Mouse (Mus musculus) embryonic facial prominence, embryonic 15.5 days (tissue): ENCODE results near the gene Hmgcl. TPM values are rescaled to one million over a fixed set of nuclear protein-coding genes. Genes with fewer than 3 reads are reported as not detected.

Experiments
- ATAC-seq: fragments of 200-750 bp; cut with Nextera tagmentation; 2 replicates; pipeline ENCODE4 v1.8.0; 2017; ENCODE audit warnings: low read depth, moderate TSS enrichment; ENCODE audit not compliant: insufficient number of reproducible peaks, low FRiP score, low TSS enrichment
- H3K27ac ChIP-seq: fragments of 300-500 bp; sonication (generic); replicated peaks from 2 replicates; pipeline ENCODE4 v1.5.1; 2015; ENCODE audit warnings: mild to moderate bottlenecking, inconsistent platforms
- H3K27me3 ChIP-seq: fragments of 300-500 bp; sonication (generic); 2 replicates; pipeline ENCODE4 v1.6.1; 2015; ENCODE audit warnings: inconsistent platforms
- H3K36me3 ChIP-seq: fragments of 300-500 bp; sonication (generic); 2 replicates; pipeline ENCODE4 v1.6.1; 2015; ENCODE audit warnings: mild to moderate bottlenecking, inconsistent platforms
- H3K4me1 ChIP-seq: fragments of 300-500 bp; sonication (generic); 2 replicates; pipeline ENCODE4 v1.6.1; 2015; ENCODE audit warnings: inconsistent platforms
- H3K4me2 ChIP-seq: fragments of 300-500 bp; sonication (generic); replicated peaks from 2 replicates; pipeline ENCODE4 v1.6.1; 2015; ENCODE audit warnings: mild to moderate bottlenecking, inconsistent platforms
- H3K4me3 ChIP-seq: fragments of 300-500 bp; sonication (generic); replicated peaks from 2 replicates; pipeline ENCODE4 v1.5.1; 2015; ENCODE audit warnings: mild to moderate bottlenecking, inconsistent platforms
- H3K9ac ChIP-seq: fragments of 300-500 bp; sonication (generic); 2 replicates; pipeline ENCODE4 v1.6.1; 2015; ENCODE audit warnings: inconsistent platforms
- H3K9me3 ChIP-seq: fragments of 300-500 bp; sonication (generic); replicated peaks from 2 replicates; pipeline ENCODE4 v1.6.1; 2016; ENCODE audit warnings: inconsistent platforms
- WGBS: fragments of 180-500 bp; shearing (Covaris S2); methylation state at CpG from one replicate; pipeline ENCODE4 v1.1.7; 2015; 5-methylcytosine and 5-hydroxymethylcytosine counted together
- polyA plus RNA-seq: library from polyadenylated mRNA; unstranded; fragments of >200 nt; fragmentation: Nextera tagmentation; extraction: Ambion mirVana; gene quantifications from 2 replicates; pipeline ENCODE4 v1.2.1, GENCODE M21; 2015

Gene Hmgcl
- polyA plus RNA-seq, 1 experiment from 2014 or later = 78.2 TPM

- Histone ChIP-seq H3K4me3 (peak within 1 kb of the TSS; percentile 97), H3K9ac (peak within 1 kb of the TSS; percentile 91), H3K4me1 (peaks cover 18% of the 10 kb centered on the region), H3K4me2 (peak within 1 kb of the TSS; percentile 71), H3K36me3 (peaks cover 27% of the 10 kb centered on the region), H3K27me3 (no peaks in the 10 kb centered on the region), H3K9me3 (no peaks in the 10 kb centered on the region), H3K27ac (peak within 1 kb of the TSS; percentile 90)
- WGBS = under 1% methylated on average over 80 of the region's 81 CpGs
- peak; percentile 87 for ATAC-seq
Measured at GRCm38 (mm10) chr4:135986943-135987710, 40.9 kb downstream of the Hmgcl start, which contains the start of gene Pithd1. Gene Pithd1, minus strand, starts transcription at chr4:135987264.

GRCm38 (mm10) chr4:135987714-135988113 lies 41.5 kb downstream of the Hmgcl start:
- Histone ChIP-seq H3K4me2 (peak overlapping the region; percentile 71), H3K27me3 (no peaks in the 10 kb centered on the region), H3K9me3 (no peaks in the 10 kb centered on the region), H3K36me3 (peaks cover 23% of the 10 kb centered on the region), H3K4me1 (peaks cover 18% of the 10 kb centered on the region), H3K4me3 (peak overlapping the region; percentile 97), H3K9ac (no peak overlapping the region), H3K27ac (peak overlapping the region; percentile 90)
- 64% methylated on average over 9 of the region's 9 CpGs for WGBS
- no peak for ATAC-seq

DNA sequence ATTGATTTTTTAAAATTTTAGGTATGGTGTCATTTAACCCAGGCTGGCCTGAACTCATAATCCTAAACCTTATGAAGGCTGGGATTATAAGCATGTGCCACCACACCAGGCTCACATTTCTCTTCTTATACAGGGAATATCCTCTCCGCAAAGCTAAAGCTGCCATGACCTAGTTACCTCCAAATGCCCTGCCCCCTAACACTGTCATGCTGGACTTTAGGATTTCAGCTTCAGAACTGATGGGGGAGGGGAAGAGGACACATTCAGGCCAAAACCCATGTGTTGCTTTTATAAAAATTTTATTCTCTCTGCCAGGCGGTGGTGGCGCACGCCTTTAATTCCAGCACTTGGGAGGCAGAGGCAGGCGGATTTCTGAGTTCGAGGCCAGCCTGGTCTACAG lies 47.7 kb downstream of the Hmgcl start:
- 91% methylated on average over 6 of the region's 6 CpGs for WGBS
- Histone ChIP-seq H3K27me3 (no peaks in the 10 kb centered on the region), H3K4me2 (no peak overlapping the region)

DNA sequence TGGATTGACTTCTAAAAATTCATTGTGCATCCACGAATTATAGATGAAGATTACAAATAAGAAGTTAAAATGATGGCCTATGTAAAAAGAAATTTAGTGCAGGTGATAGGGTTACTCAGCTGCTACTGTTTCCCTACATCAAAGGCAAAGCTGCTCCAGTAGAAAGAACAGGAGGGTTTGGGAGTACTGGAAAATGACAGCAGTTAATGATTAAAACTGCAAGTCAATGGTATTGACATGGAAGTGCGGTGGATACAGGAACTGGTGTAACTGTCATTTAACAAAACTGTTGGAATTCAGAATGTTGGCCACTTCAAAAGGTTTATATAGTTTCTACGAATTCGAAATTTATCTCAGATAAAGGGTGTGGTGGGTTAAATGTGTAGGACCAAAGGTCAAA lies 48.9 kb downstream of the Hmgcl start:
- H3K9me3 ChIP-seq = no peaks in the 10 kb centered on the region
- ATAC-seq = no peak
- no peak overlapping the region for H3K4me2 ChIP-seq
- no peaks in the 10 kb centered on the region for H3K4me1 ChIP-seq
- H3K9ac ChIP-seq = no peak overlapping the region
- no peak overlapping the region for H3K4me3 ChIP-seq
- no peaks in the 10 kb centered on the region for H3K27me3 ChIP-seq
- H3K27ac ChIP-seq = no peak overlapping the region
- 88% methylated on average over 4 of the region's 4 CpGs for WGBS
- H3K36me3 ChIP-seq = no peaks in the 10 kb centered on the region

More for the DNA sequence above, 47.7 kb downstream of the Hmgcl start:
- no peak for ATAC-seq
- Histone ChIP-seq H3K4me3 (no peak overlapping the region), H3K27ac (no peak overlapping the region), H3K36me3 (no peaks in the 10 kb centered on the region), H3K9ac (no peak overlapping the region), H3K9me3 (no peaks in the 10 kb centered on the region), H3K4me1 (no peaks in the 10 kb centered on the region)

- H3K4me2 ChIP-seq = no peak overlapping the region
- H3K4me1 ChIP-seq = no peaks in the 10 kb centered on the region
- no peak overlapping the region for H3K4me3 ChIP-seq
- H3K9me3 ChIP-seq = no peaks in the 10 kb centered on the region
- no peak overlapping the region for H3K9ac ChIP-seq
- ATAC-seq = no peak
- H3K36me3 ChIP-seq = peaks cover 75% of the 10 kb centered on the region
- no peak overlapping the region for H3K27ac ChIP-seq
- WGBS = 92% methylated on average over 5 of the region's 5 CpGs
- no peaks in the 10 kb centered on the region for H3K27me3 ChIP-seq
Measured at GRCm38 (mm10) chr4:136004107-136004675, 57.9 kb downstream of the Hmgcl start.

- no peak for ATAC-seq
- no peaks in the 10 kb centered on the region for H3K27me3 ChIP-seq
- H3K27ac ChIP-seq = no peak overlapping the region
- H3K4me1 ChIP-seq = no peaks in the 10 kb centered on the region
- 88% methylated on average over 2 of the region's 2 CpGs for WGBS
- peaks cover 82% of the 10 kb centered on the region for H3K36me3 ChIP-seq
- H3K9me3 ChIP-seq = no peaks in the 10 kb centered on the region
- no peak overlapping the region for H3K9ac ChIP-seq
- no peak overlapping the region for H3K4me3 ChIP-seq
- no peak overlapping the region for H3K4me2 ChIP-seq
Measured at GRCm38 (mm10) chr4:136004921-136005320, 58.7 kb downstream of the Hmgcl start.

- no peak for ATAC-seq
- 94% methylated on average over 3 of the region's 3 CpGs for WGBS
- Histone ChIP-seq H3K4me2 (no peak overlapping the region), H3K27me3 (no peaks in the 10 kb centered on the region), H3K4me3 (no peak overlapping the region), H3K27ac (no peak overlapping the region), H3K9me3 (no peaks in the 10 kb centered on the region), H3K4me1 (no peaks in the 10 kb centered on the region), H3K9ac (no peak overlapping the region), H3K36me3 (peaks cover 92% of the 10 kb centered on the region)
Measured at GRCm38 (mm10) chr4:136006821-136007220, 60.6 kb downstream of the Hmgcl start.

DNA sequence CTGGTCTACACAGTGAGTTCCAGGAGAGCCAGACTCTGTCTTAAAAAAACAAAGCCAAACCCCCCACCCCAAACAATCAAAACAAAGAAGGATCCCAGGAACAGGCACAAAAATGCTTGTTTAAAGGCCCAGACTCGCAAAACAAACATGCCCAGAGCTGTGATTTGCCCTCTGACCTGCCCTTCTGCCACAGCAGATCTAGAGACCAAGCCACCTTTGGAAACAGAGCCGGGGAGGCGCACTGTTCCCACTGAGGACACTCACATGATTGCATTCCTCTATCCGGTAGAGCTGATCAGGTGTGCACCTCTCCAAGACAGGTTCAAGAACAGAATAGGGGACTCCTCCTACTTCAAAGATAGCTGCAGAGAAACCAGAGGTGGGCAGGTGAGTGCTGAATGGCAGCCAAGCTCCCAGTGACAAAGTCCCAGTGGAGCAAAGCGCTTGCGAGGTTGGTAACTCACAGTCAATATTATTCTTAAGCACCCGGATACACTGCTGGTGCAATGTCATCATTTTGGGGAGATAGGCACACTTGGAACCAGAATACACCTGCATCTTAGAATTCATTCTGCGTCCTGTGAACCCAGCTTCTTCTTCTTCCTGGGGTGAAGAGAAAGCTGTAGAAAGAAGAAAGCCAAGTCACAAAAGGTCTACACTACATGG lies 62.7 kb downstream of the Hmgcl start:
- 88% methylated on average over 8 of the region's 8 CpGs for WGBS
- Histone ChIP-seq H3K4me1 (no peaks in the 10 kb centered on the region), H3K4me2 (no peak overlapping the region), H3K36me3 (peaks cover 89% of the 10 kb centered on the region), H3K27me3 (no peaks in the 10 kb centered on the region), H3K27ac (no peak overlapping the region), H3K4me3 (no peak overlapping the region), H3K9me3 (no peaks in the 10 kb centered on the region), H3K9ac (no peak overlapping the region)
- no peak for ATAC-seq

GRCm38 (mm10) chr4:136010586-136010985 lies 64.3 kb downstream of the Hmgcl start:
- no peak overlapping the region for H3K27ac ChIP-seq
- H3K4me3 ChIP-seq = no peak overlapping the region
- no peaks in the 10 kb centered on the region for H3K27me3 ChIP-seq
- H3K4me2 ChIP-seq = no peak overlapping the region
- no peak overlapping the region for H3K9ac ChIP-seq
- no peak for ATAC-seq
- no peaks in the 10 kb centered on the region for H3K4me1 ChIP-seq
- 90% methylated on average over 4 of the region's 4 CpGs for WGBS
- no peaks in the 10 kb centered on the region for H3K9me3 ChIP-seq
- H3K36me3 ChIP-seq = peaks cover 76% of the 10 kb centered on the region
